Mouse (Mus musculus) heart, embryonic 13.5 days (tissue): Measurements from ENCODE around the gene Gm5935. TPM values are rescaled to one million over a fixed set of nuclear protein-coding genes. Genes with fewer than 3 reads are reported as not detected.
"Not testable (repeated sequence)": the region's sequence is repeated elsewhere in the genome, so short reads cannot be mapped to it uniquely, and the experiment has no call there.

ENCODE experiments used
- ATAC-seq: fragments of 200-750 bp; cut with Nextera tagmentation; 2 replicates; pipeline ENCODE4 v1.8.0; 2017; ENCODE audit warnings: moderate TSS enrichment; ENCODE audit not compliant: insufficient number of reproducible peaks, low FRiP score, low TSS enrichment; ENCODE audit errors: extremely low read depth
- H3K27ac ChIP-seq: fragments of 300-500 bp; sonication (generic); replicated peaks from 2 replicates; pipeline ENCODE4 v1.5.1; 2015; ENCODE audit warnings: moderate library complexity, mild to moderate bottlenecking, inconsistent platforms
- H3K27me3 ChIP-seq: fragments of 300-500 bp; sonication (generic); replicated peaks from 2 replicates; pipeline ENCODE4 v1.6.1; 2015; ENCODE audit warnings: mild to moderate bottlenecking, inconsistent platforms
- H3K36me3 ChIP-seq: fragments of 300-500 bp; sonication (generic); 2 replicates; pipeline ENCODE4 v1.6.1; 2015; ENCODE audit warnings: mild to moderate bottlenecking, inconsistent platforms
- H3K4me1 ChIP-seq: fragments of 300-500 bp; sonication (generic); 2 replicates; pipeline ENCODE4 v1.6.1; 2015; ENCODE audit warnings: inconsistent platforms
- H3K4me2 ChIP-seq: fragments of 300-500 bp; sonication (generic); 2 replicates; pipeline ENCODE4 v1.6.1; 2015; ENCODE audit warnings: inconsistent platforms, mild to moderate bottlenecking, moderate library complexity
- H3K4me3 ChIP-seq: fragments of 300-500 bp; sonication (generic); 2 replicates; pipeline ENCODE4 v1.5.1; 2015; ENCODE audit warnings: moderate library complexity, mild to moderate bottlenecking, inconsistent platforms
- H3K9ac ChIP-seq: fragments of 300-500 bp; sonication (generic); 2 replicates; pipeline ENCODE4 v1.6.1; 2015; ENCODE audit warnings: inconsistent platforms, mild to moderate bottlenecking, moderate library complexity
- H3K9me3 ChIP-seq: fragments of 300-500 bp; sonication (generic); 2 replicates; pipeline ENCODE4 v1.6.1; 2016; ENCODE audit warnings: inconsistent platforms
- WGBS: fragments of 180-500 bp; shearing (Covaris S2); methylation state at CpG from one replicate; pipeline ENCODE4 v1.1.7; 2015; ENCODE audit warnings: mixed read lengths; 5-methylcytosine and 5-hydroxymethylcytosine counted together
- polyA plus RNA-seq: library from polyadenylated mRNA; unstranded; fragments of >200 nt; fragmentation: Nextera tagmentation; extraction: Ambion mirVana; gene quantifications from 2 replicates; pipeline ENCODE4 v1.2.1, GENCODE M21; 2015

Gene Gm5935
- not detected in 2 replicates for polyA plus RNA-seq

GRCm38 (mm10) chrX:24775064-24775463 is at the start of gene Gm5935:
Gene Gm5935, minus strand, starts transcription at chrX:24775164.
- not testable (repeated sequence) for H3K9me3 ChIP-seq, H3K4me3 ChIP-seq, ATAC-seq, H3K36me3 ChIP-seq, H3K27me3 ChIP-seq, H3K27ac ChIP-seq, H3K4me2 ChIP-seq, H3K9ac ChIP-seq, H3K4me1 ChIP-seq
- WGBS, result 71% methylated on average over 5 of the region's 5 CpGs

Other genes starting within 250 kb of the Gm5935 start
- not detected in 2 replicates for gene Gm4297, start 200.3 kb downstream of the Gm5935 start, polyA plus RNA-seq